ENCODE assay signal across 9 mouse cellular contexts in genomic region chr10:96371321-96371653, GRCm38 (mm10).
A peak's percentile ranks its signal among the peaks of the same experiment; 100 is the strongest.
DNase-seq lines count a peak whose midpoint lies in the region; ATAC-seq and TF ChIP-seq lines count a peak whose summit lies in the region.
"Had no signal": no experiment of that assay in that cellular context is flagged by ENCODE, and none has a peak within 500 bp of the region (broad histone marks: within the 10 kb centered on the region; RNA-seq: fewer than 3 reads in every experiment).

No protein-coding gene starts in this region.

- no peak for TF ChIP-seq CTCF in heart, adult 2 months (IDR thresholded peaks at IDR 0.05)
- no peak for TF ChIP-seq CTCF in lung, embryonic 14.5 days (IDR thresholded peaks at IDR 0.05; ENCODE audit: low read depth)
- TF ChIP-seq CTCF in brain, embryonic 14.5 days (IDR thresholded peaks at IDR 0.05; ENCODE audit: borderline replicate concordance, extremely low read depth, insufficient read depth, insufficient read length), result no peak

- H3K27ac ChIP-seq in heart, embryonic 13.5 days (replicated peaks), result no peak overlapping the region
- H3K27ac ChIP-seq in heart, adult 2 months, result no peak overlapping the region
- peak overlapping the region; percentile 67; the same call in 1 of the 2 replicates for H3K27ac ChIP-seq in lung, embryonic 14.5 days (ENCODE audit: low read depth)
- H3K27ac ChIP-seq in macrophage, result 0 out of 2 replicates have a peak overlapping the region, but pooled peaks have one; percentile 7
- no peak overlapping the region for H3K27ac ChIP-seq in liver, embryonic 12.5 days
- H3K27ac ChIP-seq: limb, embryonic 15.5 days had no signal

- no peak for TF ChIP-seq POLR2A in heart, adult 2 months (IDR thresholded peaks at IDR 0.05; ENCODE audit: insufficient read depth, low read depth, low read length)
- TF ChIP-seq POLR2A in brain, embryonic 14.5 days (IDR thresholded peaks at IDR 0.05; ENCODE audit: borderline replicate concordance, extremely low read depth, insufficient read depth, insufficient read length, poor library complexity, severe bottlenecking), result no peak

- DNase-seq in heart, adult 2 months, result no peak
- peak; percentile 63 for DNase-seq in lung, embryonic 14.5 days
- DNase-seq in lung, postnatal 10 days, result no peak
- DNase-seq in brain, embryonic 14.5 days (ENCODE audit: low read depth), result peak; percentile 52
- DNase-seq in B cell, adult 2 months, result no peak

- peaks cover 28% of the 10 kb centered on the region for H3K4me1 ChIP-seq in heart, embryonic 13.5 days
- H3K4me1 ChIP-seq in heart, adult 2 months (ENCODE audit: control insufficient read depth, insufficient read depth, low read length), result 0 out of 2 replicates have a peak, but pooled peaks cover 2% of the 10 kb centered on the region
- peaks cover 18% of the 10 kb centered on the region for H3K4me1 ChIP-seq in lung, embryonic 14.5 days (ENCODE audit: insufficient read depth)
- H3K4me1 ChIP-seq in liver, embryonic 12.5 days, result no peaks in the 10 kb centered on the region

- no peak for ATAC-seq in heart, embryonic 13.5 days (ENCODE audit: extremely low read depth, insufficient number of reproducible peaks, low FRiP score, low TSS enrichment)
- ATAC-seq in lung, embryonic 14.5 days (ENCODE audit: insufficient read depth), result peak; percentile 23; the same call in 1 of the 2 replicates
- ATAC-seq in liver, embryonic 12.5 days, result no peak

- H3K4me2 ChIP-seq in heart, embryonic 13.5 days, result peak overlapping the region; percentile 66
- peak overlapping the region; percentile 56 for H3K4me2 ChIP-seq in lung, embryonic 14.5 days
- H3K4me2 ChIP-seq in liver, embryonic 12.5 days, result no peak overlapping the region
- H3K4me2 ChIP-seq: limb, embryonic 15.5 days had no signal

- H3K27me3 ChIP-seq in heart, embryonic 13.5 days (replicated peaks), result no peaks in the 10 kb centered on the region
- no peaks in the 10 kb centered on the region for H3K27me3 ChIP-seq in heart, adult 2 months (ENCODE audit: control insufficient read depth, insufficient read depth, low read length)
- H3K27me3 ChIP-seq in lung, embryonic 14.5 days (ENCODE audit: insufficient read depth, low read length), result no peaks in the 10 kb centered on the region
- no peaks in the 10 kb centered on the region for H3K27me3 ChIP-seq in liver, embryonic 12.5 days (replicated peaks)
- H3K27me3 ChIP-seq: limb, embryonic 15.5 days had no signal

- no peaks in the 10 kb centered on the region for H3K36me3 ChIP-seq in heart, embryonic 13.5 days
- no peaks in the 10 kb centered on the region for H3K36me3 ChIP-seq in heart, adult 2 months (ENCODE audit: control insufficient read depth, insufficient read depth, low read length)
- no peaks in the 10 kb centered on the region for H3K36me3 ChIP-seq in lung, embryonic 14.5 days (ENCODE audit: insufficient read depth)
- no peaks in the 10 kb centered on the region for H3K36me3 ChIP-seq in macrophage (ENCODE audit: inconsistent target)
- no peaks in the 10 kb centered on the region for H3K36me3 ChIP-seq in liver, embryonic 12.5 days
- H3K36me3 ChIP-seq: limb, embryonic 15.5 days had no signal

- 46% methylated on average over 14 of the region's 14 CpGs for WGBS in heart, embryonic 13.5 days
- 61% methylated on average over 14 of the region's 14 CpGs for WGBS in heart, adult 2 months
- 35% methylated on average over 14 of the region's 14 CpGs for WGBS in lung, embryonic 14.5 days
- 88% methylated on average over 14 of the region's 14 CpGs for WGBS in macrophage (ENCODE audit: missing documents)
- WGBS in liver, embryonic 12.5 days (ENCODE audit: insufficient replicate concordance), result 65% methylated on average over 14 of the region's 14 CpGs

- TF ChIP-seq EP300 in heart, adult 2 months (IDR thresholded peaks at IDR 0.05; ENCODE audit: insufficient read depth, low read depth, low read length), result no peak

- no peaks in the 10 kb centered on the region for H3K79me2 ChIP-seq in heart, adult 2 months (replicated peaks; ENCODE audit: control insufficient read depth, insufficient read depth, low read length)
- no peaks in the 10 kb centered on the region for H3K79me2 ChIP-seq in macrophage (ENCODE audit: inconsistent target)

- intact Hi-C loops in heart, adult 2 months (cut with DNase I), result no loop called here

- H3K4me3 ChIP-seq in heart, embryonic 13.5 days, result peak overlapping the region; percentile 39
- H3K4me3 ChIP-seq in heart, adult 2 months, result no peak overlapping the region
- H3K4me3 ChIP-seq in lung, embryonic 14.5 days (ENCODE audit: low read depth, low read length), result peak overlapping the region; percentile 19
- no peak overlapping the region for H3K4me3 ChIP-seq in macrophage (ENCODE audit: inconsistent target)
- no peak overlapping the region for H3K4me3 ChIP-seq in liver, embryonic 12.5 days
- H3K4me3 ChIP-seq: limb, embryonic 15.5 days had no signal

- no peaks in the 10 kb centered on the region for H3K9me3 ChIP-seq in heart, embryonic 13.5 days
- H3K9me3 ChIP-seq in lung, embryonic 14.5 days (ENCODE audit: low read depth, low read length), result no peaks in the 10 kb centered on the region
- no peaks in the 10 kb centered on the region for H3K9me3 ChIP-seq in liver, embryonic 12.5 days (replicated peaks)
- H3K9me3 ChIP-seq: limb, embryonic 15.5 days had no signal

- H3K9ac ChIP-seq in heart, embryonic 13.5 days, result 0 out of 2 replicates have a peak overlapping the region, but pooled peaks have one; percentile 37
- H3K9ac ChIP-seq in heart, adult 2 months (ENCODE audit: low read depth, low read length), result no peak overlapping the region
- H3K9ac ChIP-seq in lung, embryonic 14.5 days, result peak overlapping the region; percentile 32; the same call in 1 of the 2 replicates
- H3K9ac ChIP-seq in liver, embryonic 12.5 days, result no peak overlapping the region
- H3K9ac ChIP-seq: limb, embryonic 15.5 days had no signal

Comparison
In these comparisons a context has a peak if more than half of its experiments do, and no peak if none do; other contexts are left out.
1. H3K4me3 ChIP-seq: peak in heart, embryonic 13.5 days (single experiment) and lung, embryonic 14.5 days (single experiment); none in heart, adult 2 months (single experiment), macrophage (single experiment) and liver, embryonic 12.5 days (single experiment).
2. H3K9ac ChIP-seq: peak in heart, embryonic 13.5 days (single experiment) and lung, embryonic 14.5 days (single experiment); none in heart, adult 2 months (single experiment) and liver, embryonic 12.5 days (single experiment).
3. DNase-seq: peak in lung, embryonic 14.5 days (single experiment) and brain, embryonic 14.5 days (single experiment); none in heart, adult 2 months (0 of 2), lung, postnatal 10 days (single experiment) and B cell, adult 2 months (0 of 2).
4. H3K27ac ChIP-seq: peak in lung, embryonic 14.5 days (single experiment) and macrophage (single experiment); none in heart, embryonic 13.5 days (single experiment), heart, adult 2 months (single experiment) and liver, embryonic 12.5 days (single experiment).